Mouse (Mus musculus): ENCODE results near the gene Fbxo34. TPM values are rescaled to one million over a fixed set of nuclear protein-coding genes. Genes with fewer than 3 reads are reported as not detected.

The Fbxo34 gene
- polyA plus RNA-seq, 1 experiment, result 61.0 TPM

DNA sequence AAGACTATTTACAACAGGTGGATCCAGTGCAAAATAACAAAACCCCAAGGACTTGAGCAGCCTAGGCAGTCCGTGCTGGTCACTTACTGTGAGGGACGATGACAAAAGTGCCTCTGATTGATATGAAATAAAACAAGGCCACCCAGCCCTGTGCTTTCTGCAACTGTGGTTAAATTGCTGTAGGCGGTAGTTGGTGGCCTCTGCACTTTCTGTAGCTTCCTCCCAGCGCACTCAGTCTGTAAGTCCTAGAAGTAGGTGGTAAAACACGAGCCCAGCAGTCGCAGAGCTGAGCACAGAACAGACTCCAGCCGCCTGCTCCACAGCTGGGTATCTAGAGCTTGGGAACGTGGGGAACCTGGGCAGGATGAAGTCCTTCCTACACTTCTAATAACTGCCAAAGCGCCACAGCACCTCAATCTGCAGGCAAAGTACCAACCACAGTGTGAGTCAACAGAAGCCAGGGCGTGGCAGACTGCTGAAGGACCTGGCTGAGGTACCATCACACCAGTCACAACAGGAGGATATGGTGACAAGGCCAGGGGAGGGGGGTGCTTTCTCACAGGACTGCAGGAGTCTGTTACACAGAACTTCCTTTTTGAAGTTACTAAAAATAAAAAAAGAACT, 91.2 kb downstream of the Fbxo34 start:
- no peaks in the 10 kb centered on the region for H3K4me1 ChIP-seq (ENCODE audit: control insufficient read depth, insufficient read depth, low read length)
- no peak for TF ChIP-seq CTCF (IDR thresholded peaks at IDR 0.05; ENCODE audit: extremely low read depth, insufficient read depth, low read length)
- TF ChIP-seq POLR2A (IDR thresholded peaks at IDR 0.05; ENCODE audit: extremely low read depth, insufficient read depth, low read length), result no peak
- no peak overlapping the region for H3K27ac ChIP-seq (ENCODE audit: insufficient read depth, low read length)
- no peak overlapping the region for H3K4me3 ChIP-seq (ENCODE audit: insufficient read depth, low read length)

- no peak overlapping the region for H3K4me3 ChIP-seq (ENCODE audit: insufficient read depth, low read length)
- H3K27ac ChIP-seq (ENCODE audit: insufficient read depth, low read length), result no peak overlapping the region
- H3K4me1 ChIP-seq (ENCODE audit: control insufficient read depth, insufficient read depth, low read length), result no peaks in the 10 kb centered on the region
- TF ChIP-seq POLR2A (IDR thresholded peaks at IDR 0.05; ENCODE audit: extremely low read depth, insufficient read depth, low read length) (no peak), CTCF (IDR thresholded peaks at IDR 0.05; ENCODE audit: extremely low read depth, insufficient read depth, low read length) (no peak)
These were observed 92.1 kb downstream of the Fbxo34 start for GRCm38 (mm10) chr14:47542283-47542682.

DNA sequence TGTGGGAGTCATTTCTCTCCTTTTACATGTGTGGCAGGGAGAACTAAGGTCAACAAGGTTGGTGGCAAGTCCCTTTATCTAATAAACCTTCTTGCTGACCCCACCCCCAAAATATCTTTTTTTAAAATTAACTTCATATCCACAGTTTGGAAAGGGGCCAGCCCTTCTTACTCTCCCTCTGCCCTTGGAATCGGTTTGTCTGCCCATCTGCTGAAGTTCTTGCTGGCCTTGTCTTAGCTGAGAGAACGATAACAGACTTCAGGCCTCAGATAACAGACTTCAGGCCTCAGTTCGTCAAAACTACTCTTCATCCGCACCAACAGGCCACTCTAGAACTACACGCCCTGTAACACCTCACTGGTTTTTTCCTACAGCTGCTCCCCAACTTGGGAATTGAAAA, 94.1 kb downstream of the Fbxo34 start:
- no peak overlapping the region for H3K4me3 ChIP-seq (ENCODE audit: insufficient read depth, low read length)
- no peaks in the 10 kb centered on the region for H3K4me1 ChIP-seq (ENCODE audit: control insufficient read depth, insufficient read depth, low read length)
- TF ChIP-seq POLR2A (IDR thresholded peaks at IDR 0.05; ENCODE audit: extremely low read depth, insufficient read depth, low read length) (no peak), CTCF (IDR thresholded peaks at IDR 0.05; ENCODE audit: extremely low read depth, insufficient read depth, low read length) (no peak)
- no peak overlapping the region for H3K27ac ChIP-seq (ENCODE audit: insufficient read depth, low read length)

- no peak overlapping the region for H3K27ac ChIP-seq (ENCODE audit: insufficient read depth, low read length)
- no peaks in the 10 kb centered on the region for H3K4me1 ChIP-seq (ENCODE audit: control insufficient read depth, insufficient read depth, low read length)
- H3K4me3 ChIP-seq (ENCODE audit: insufficient read depth, low read length), result no peak overlapping the region
- TF ChIP-seq CTCF (IDR thresholded peaks at IDR 0.05; ENCODE audit: extremely low read depth, insufficient read depth, low read length), result no peak
- TF ChIP-seq POLR2A (IDR thresholded peaks at IDR 0.05; ENCODE audit: extremely low read depth, insufficient read depth, low read length), result no peak
These were observed 94.7 kb downstream of the Fbxo34 start for GRCm38 (mm10) chr14:47544877-47545276.

- Histone ChIP-seq H3K4me1 (ENCODE audit: control insufficient read depth, insufficient read depth, low read length) (no peaks in the 10 kb centered on the region), H3K27ac (ENCODE audit: insufficient read depth, low read length) (no peak overlapping the region), H3K4me3 (ENCODE audit: insufficient read depth, low read length) (no peak overlapping the region)
- TF ChIP-seq POLR2A (IDR thresholded peaks at IDR 0.05; ENCODE audit: extremely low read depth, insufficient read depth, low read length) (no peak), CTCF (IDR thresholded peaks at IDR 0.05; ENCODE audit: extremely low read depth, insufficient read depth, low read length) (no peak)
These were observed 101.4 kb downstream of the Fbxo34 start for GRCm38 (mm10) chr14:47551668-47552067.

DNA sequence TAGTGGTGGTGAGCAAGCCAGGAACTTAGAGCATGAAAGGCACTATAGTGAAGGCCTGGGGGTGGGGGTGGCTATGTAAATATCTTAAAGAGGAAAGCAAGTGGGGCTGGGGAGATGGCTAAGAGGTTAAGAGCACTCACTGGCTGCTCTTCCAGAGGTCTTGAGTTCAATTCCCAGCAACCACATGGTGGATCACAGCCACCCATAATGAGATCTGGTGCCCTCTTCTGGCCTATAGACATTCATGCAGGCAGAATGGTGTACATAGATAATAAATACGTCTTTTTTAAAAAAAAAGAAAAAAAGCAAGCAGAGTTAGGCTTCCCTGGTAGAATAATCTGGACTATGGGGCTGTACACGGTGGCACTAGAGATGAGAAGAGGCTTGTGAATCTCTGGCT, 103.2 kb downstream of the Fbxo34 start:
- Histone ChIP-seq H3K4me3 (ENCODE audit: insufficient read depth, low read length) (no peak overlapping the region), H3K4me1 (ENCODE audit: control insufficient read depth, insufficient read depth, low read length) (no peaks in the 10 kb centered on the region), H3K27ac (ENCODE audit: insufficient read depth, low read length) (no peak overlapping the region)
- TF ChIP-seq CTCF (IDR thresholded peaks at IDR 0.05; ENCODE audit: extremely low read depth, insufficient read depth, low read length) (no peak), POLR2A (IDR thresholded peaks at IDR 0.05; ENCODE audit: extremely low read depth, insufficient read depth, low read length) (no peak)

DNA sequence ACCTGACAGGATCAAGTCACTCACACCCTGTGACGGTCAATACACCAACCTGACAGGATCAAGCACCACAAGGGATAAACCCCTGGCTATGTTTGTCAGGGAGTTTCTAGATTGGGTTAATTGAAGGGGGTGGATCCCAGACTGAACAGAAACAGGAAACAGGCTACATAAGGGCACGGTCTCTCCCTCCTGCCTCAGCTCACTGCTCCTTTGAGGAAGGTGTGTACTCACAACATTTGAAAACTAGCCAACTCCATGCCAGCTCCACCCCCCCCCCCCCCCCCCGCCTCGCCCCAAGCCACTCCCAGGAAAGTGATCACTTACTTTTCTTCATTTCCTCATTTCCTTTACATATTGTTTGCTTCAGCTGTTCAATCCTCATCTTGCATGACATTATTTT, 104.0 kb downstream of the Fbxo34 start:
- H3K4me3 ChIP-seq (ENCODE audit: insufficient read depth, low read length), result no peak overlapping the region
- H3K4me1 ChIP-seq (ENCODE audit: control insufficient read depth, insufficient read depth, low read length), result no peaks in the 10 kb centered on the region
- no peak overlapping the region for H3K27ac ChIP-seq (ENCODE audit: insufficient read depth, low read length)
- TF ChIP-seq POLR2A (IDR thresholded peaks at IDR 0.05; ENCODE audit: extremely low read depth, insufficient read depth, low read length) (no peak), CTCF (IDR thresholded peaks at IDR 0.05; ENCODE audit: extremely low read depth, insufficient read depth, low read length) (no peak)

DNA sequence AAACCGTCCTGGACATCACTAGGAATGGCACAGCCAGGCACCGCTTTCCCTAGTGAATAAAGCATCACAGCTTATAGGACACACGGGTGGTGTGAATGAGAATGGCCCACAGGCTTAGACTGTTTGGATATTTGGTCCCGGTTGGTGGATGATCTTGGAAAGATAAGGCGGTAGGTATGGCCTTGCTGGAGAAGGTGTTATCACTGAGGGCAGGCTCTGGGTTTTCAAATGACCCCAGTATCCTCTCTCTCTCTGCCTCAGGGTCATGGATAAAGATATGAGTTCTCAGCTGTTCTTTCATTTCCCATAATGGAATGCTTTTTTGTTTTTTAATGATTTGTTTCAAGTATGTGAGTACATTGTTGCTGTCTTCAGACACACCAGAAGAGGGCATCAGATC, 105.0 kb downstream of the Fbxo34 start:
- TF ChIP-seq POLR2A (IDR thresholded peaks at IDR 0.05; ENCODE audit: extremely low read depth, insufficient read depth, low read length) (no peak), CTCF (IDR thresholded peaks at IDR 0.05; ENCODE audit: extremely low read depth, insufficient read depth, low read length) (no peak)
- Histone ChIP-seq H3K4me1 (ENCODE audit: control insufficient read depth, insufficient read depth, low read length) (no peaks in the 10 kb centered on the region), H3K4me3 (ENCODE audit: insufficient read depth, low read length) (no peak overlapping the region), H3K27ac (ENCODE audit: insufficient read depth, low read length) (no peak overlapping the region)

GRCm38 (mm10) chr14:47560714-47561113, 110.5 kb downstream of the Fbxo34 start:
- TF ChIP-seq CTCF (IDR thresholded peaks at IDR 0.05; ENCODE audit: extremely low read depth, insufficient read depth, low read length) (no peak), POLR2A (IDR thresholded peaks at IDR 0.05; ENCODE audit: extremely low read depth, insufficient read depth, low read length) (no peak)
- no peaks in the 10 kb centered on the region for H3K4me1 ChIP-seq (ENCODE audit: control insufficient read depth, insufficient read depth, low read length)
- H3K27ac ChIP-seq (ENCODE audit: insufficient read depth, low read length), result no peak overlapping the region
- H3K4me3 ChIP-seq (ENCODE audit: insufficient read depth, low read length), result no peak overlapping the region

DNA sequence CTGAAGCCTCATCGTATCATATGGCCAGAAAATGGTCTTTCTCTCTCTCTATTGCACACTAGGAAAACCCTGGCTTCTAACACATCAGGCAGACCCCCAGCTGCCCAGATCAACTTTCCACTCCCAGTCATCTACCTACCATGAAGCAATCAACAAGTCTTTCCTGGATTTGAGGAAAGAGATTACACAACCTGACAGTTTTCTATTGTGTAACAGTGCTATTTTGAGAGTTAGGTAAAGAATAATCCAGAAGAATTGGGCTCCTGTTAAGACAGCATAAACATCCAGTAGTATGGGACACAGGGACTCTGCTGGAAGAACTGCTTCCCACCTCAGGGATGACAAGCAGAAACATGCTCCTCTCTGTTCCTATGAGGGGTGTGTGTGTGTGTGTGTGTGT, 112.3 kb downstream of the Fbxo34 start:
- H3K4me3 ChIP-seq (ENCODE audit: insufficient read depth, low read length), result no peak overlapping the region
- H3K27ac ChIP-seq (ENCODE audit: insufficient read depth, low read length), result no peak overlapping the region
- TF ChIP-seq CTCF (IDR thresholded peaks at IDR 0.05; ENCODE audit: extremely low read depth, insufficient read depth, low read length) (no peak), POLR2A (IDR thresholded peaks at IDR 0.05; ENCODE audit: extremely low read depth, insufficient read depth, low read length) (no peak)
- H3K4me1 ChIP-seq (ENCODE audit: control insufficient read depth, insufficient read depth, low read length), result peaks cover 3% of the 10 kb centered on the region; the same call in 1 of the 2 replicates

Measured in cortical plate, adult 2 months (tissue).